Mouse (Mus musculus) stomach, embryonic 15.5 days (tissue): ENCODE data around the gene Tapt1. TPM values are rescaled to one million over a fixed set of nuclear protein-coding genes. Genes with fewer than 3 reads are reported as not detected.

Experiments
- ATAC-seq: fragments of 200-750 bp; cut with Nextera tagmentation; 2 replicates; pipeline ENCODE4 v1.8.0; 2017; ENCODE audit warnings: low read depth, moderate number of reproducible peaks, moderate TSS enrichment; ENCODE audit not compliant: insufficient read depth, low FRiP score
- H3K27ac ChIP-seq: fragments of 300-500 bp; sonication (generic); 2 replicates; pipeline ENCODE4 v1.5.1; 2015; ENCODE audit warnings: mild to moderate bottlenecking, inconsistent platforms
- H3K27me3 ChIP-seq: fragments of 300-500 bp; sonication (generic); replicated peaks from 2 replicates; pipeline ENCODE4 v1.6.1; 2015; ENCODE audit warnings: inconsistent platforms
- H3K36me3 ChIP-seq: fragments of 300-500 bp; sonication (generic); 2 replicates; pipeline ENCODE4 v1.6.1; 2015; ENCODE audit warnings: inconsistent platforms
- H3K4me1 ChIP-seq: fragments of 300-500 bp; sonication (generic); 2 replicates; pipeline ENCODE4 v1.6.1; 2015; ENCODE audit warnings: inconsistent platforms
- H3K4me2 ChIP-seq: fragments of 300-500 bp; sonication (generic); 2 replicates; pipeline ENCODE4 v1.6.1; 2015; ENCODE audit warnings: mild to moderate bottlenecking, inconsistent platforms
- H3K4me3 ChIP-seq: fragments of 300-500 bp; sonication (generic); replicated peaks from 2 replicates; pipeline ENCODE4 v1.5.1; 2015; ENCODE audit warnings: inconsistent platforms
- H3K9ac ChIP-seq: fragments of 300-500 bp; sonication (generic); 2 replicates; pipeline ENCODE4 v1.6.1; 2015; ENCODE audit warnings: inconsistent platforms
- H3K9me3 ChIP-seq: fragments of 300-500 bp; sonication (generic); 2 replicates; pipeline ENCODE4 v1.6.1; 2016; ENCODE audit warnings: inconsistent platforms
- WGBS: fragments of 180-500 bp; shearing (Covaris S2); methylation state at CpG from one replicate; pipeline ENCODE4 v1.1.7; 2015; 5-methylcytosine and 5-hydroxymethylcytosine counted together
- polyA plus RNA-seq: library from polyadenylated mRNA; unstranded; fragments of >200 nt; fragmentation: Nextera tagmentation; extraction: Ambion mirVana; gene quantifications from 2 replicates; pipeline ENCODE4 v1.2.1, GENCODE M21; 2015

The Tapt1 gene
- polyA plus RNA-seq, 1 experiment from 2014 or later, result 29.7 TPM

- Histone ChIP-seq H3K27ac (no peak overlapping the region), H3K4me1 (no peaks in the 10 kb centered on the region), H3K27me3 (no peaks in the 10 kb centered on the region), H3K4me3 (no peak overlapping the region), H3K9me3 (no peaks in the 10 kb centered on the region), H3K9ac (no peak overlapping the region), H3K36me3 (no peaks in the 10 kb centered on the region), H3K4me2 (no peak overlapping the region)
- no peak for ATAC-seq
- 82% methylated on average over 5 of the region's 5 CpGs for whole genome bisulfite sequencing
These were observed 24.0 kb upstream of the Tapt1 start for GRCm38 (mm10) chr5:44250211-44250955.

GRCm38 (mm10) chr5:44249363-44249762, 22.9 kb upstream of the Tapt1 start:
- Histone ChIP-seq H3K9ac (no peak overlapping the region), H3K9me3 (no peaks in the 10 kb centered on the region), H3K4me2 (no peak overlapping the region), H3K27ac (no peak overlapping the region), H3K27me3 (no peaks in the 10 kb centered on the region), H3K4me3 (no peak overlapping the region), H3K36me3 (no peaks in the 10 kb centered on the region), H3K4me1 (no peaks in the 10 kb centered on the region)
- ATAC-seq, result no peak
- 50% methylated on average over 6 of the region's 6 CpGs for WGBS

GRCm38 (mm10) chr5:44246493-44247217, 20.2 kb upstream of the Tapt1 start:
- WGBS, result 41% methylated on average over 11 of the region's 11 CpGs

GRCm38 (mm10) chr5:44244894-44245423, 18.5 kb upstream of the Tapt1 start:
- Histone ChIP-seq H3K4me1 (no peaks in the 10 kb centered on the region), H3K4me2 (no peak overlapping the region), H3K4me3 (no peak overlapping the region), H3K27ac (no peak overlapping the region), H3K9me3 (no peaks in the 10 kb centered on the region), H3K27me3 (no peaks in the 10 kb centered on the region), H3K9ac (no peak overlapping the region), H3K36me3 (no peaks in the 10 kb centered on the region)
- WGBS, result 62% methylated on average over 7 of the region's 7 CpGs
- no peak for ATAC-seq

More at GRCm38 (mm10) chr5:44246493-44247217, 20.2 kb upstream of the Tapt1 start:
- H3K4me1 ChIP-seq, result no peaks in the 10 kb centered on the region
- no peak overlapping the region for H3K9ac ChIP-seq
- no peaks in the 10 kb centered on the region for H3K9me3 ChIP-seq
- no peak for ATAC-seq
- no peak overlapping the region for H3K27ac ChIP-seq
- H3K36me3 ChIP-seq, result no peaks in the 10 kb centered on the region
- H3K4me2 ChIP-seq, result no peak overlapping the region
- H3K27me3 ChIP-seq, result no peaks in the 10 kb centered on the region
- H3K4me3 ChIP-seq, result no peak overlapping the region

- Histone ChIP-seq H3K9ac (no peak overlapping the region), H3K9me3 (no peaks in the 10 kb centered on the region), H3K27ac (no peak overlapping the region), H3K4me1 (no peaks in the 10 kb centered on the region), H3K4me2 (no peak overlapping the region), H3K4me3 (no peak overlapping the region), H3K27me3 (no peaks in the 10 kb centered on the region), H3K36me3 (no peaks in the 10 kb centered on the region)
- ATAC-seq, result no peak
- 83% methylated on average over 4 of the region's 4 CpGs for WGBS
These were observed 16.4 kb upstream of the Tapt1 start for GRCm38 (mm10) chr5:44242828-44243227.

- Histone ChIP-seq H3K27me3 (no peaks in the 10 kb centered on the region), H3K4me1 (no peaks in the 10 kb centered on the region), H3K9ac (no peak overlapping the region), H3K9me3 (no peaks in the 10 kb centered on the region), H3K4me3 (no peak overlapping the region), H3K36me3 (no peaks in the 10 kb centered on the region), H3K27ac (no peak overlapping the region), H3K4me2 (no peak overlapping the region)
- 91% methylated on average over 1 of the region's 1 CpGs for WGBS
- ATAC-seq, result no peak
These were observed 15.3 kb upstream of the Tapt1 start for GRCm38 (mm10) chr5:44241726-44242125.

DNA sequence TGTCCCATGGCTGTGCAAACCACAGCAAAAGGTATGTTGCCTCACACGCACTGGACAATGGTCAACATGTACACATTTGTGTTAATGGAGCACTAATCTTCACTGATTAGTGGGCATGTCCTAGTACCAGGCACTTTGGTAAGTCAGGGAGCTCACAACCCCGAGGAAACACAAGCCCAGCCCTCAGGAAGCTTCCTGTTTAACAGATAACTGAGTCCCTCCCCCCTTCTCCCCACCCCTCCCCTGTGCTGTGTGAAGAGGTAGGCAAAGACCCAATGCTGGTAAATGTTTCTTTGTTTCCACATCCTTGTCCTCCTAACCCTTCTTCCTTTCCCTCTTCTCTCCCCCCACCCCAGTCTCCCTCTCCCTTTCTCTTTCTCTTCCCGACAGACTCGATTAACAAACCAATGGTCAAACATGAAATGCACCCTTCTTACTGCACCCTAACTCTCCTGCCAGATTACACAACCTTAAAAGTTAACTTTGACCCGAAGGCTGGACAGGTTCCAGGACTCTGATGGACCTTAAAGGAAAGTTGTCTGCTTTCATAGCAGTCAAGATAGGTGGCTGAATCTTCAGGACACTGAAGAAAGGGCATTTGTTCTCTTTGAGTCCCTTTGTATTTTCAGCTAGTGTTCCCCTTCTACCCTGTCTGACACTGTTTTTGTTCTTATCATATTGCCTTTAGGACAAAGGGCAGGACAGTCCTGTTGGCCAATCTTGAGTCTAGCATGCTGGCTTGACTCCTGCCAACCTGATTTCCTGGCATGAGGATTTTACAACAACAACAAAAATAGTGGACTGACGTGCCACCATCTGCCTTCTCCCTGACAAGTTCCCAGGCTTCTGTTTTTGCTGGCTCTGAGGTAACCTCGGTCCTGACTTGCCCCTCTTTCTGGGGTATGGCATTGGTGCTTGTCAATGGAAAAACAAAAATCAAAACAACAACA, 13.0 kb upstream of the Tapt1 start:
- Histone ChIP-seq H3K4me1 (no peaks in the 10 kb centered on the region), H3K4me2 (no peak overlapping the region), H3K36me3 (no peaks in the 10 kb centered on the region), H3K27ac (no peak overlapping the region), H3K9ac (no peak overlapping the region), H3K9me3 (no peaks in the 10 kb centered on the region), H3K4me3 (no peak overlapping the region), H3K27me3 (no peaks in the 10 kb centered on the region)
- 56% methylated on average over 7 of the region's 7 CpGs for WGBS
- ATAC-seq, result no peak

DNA sequence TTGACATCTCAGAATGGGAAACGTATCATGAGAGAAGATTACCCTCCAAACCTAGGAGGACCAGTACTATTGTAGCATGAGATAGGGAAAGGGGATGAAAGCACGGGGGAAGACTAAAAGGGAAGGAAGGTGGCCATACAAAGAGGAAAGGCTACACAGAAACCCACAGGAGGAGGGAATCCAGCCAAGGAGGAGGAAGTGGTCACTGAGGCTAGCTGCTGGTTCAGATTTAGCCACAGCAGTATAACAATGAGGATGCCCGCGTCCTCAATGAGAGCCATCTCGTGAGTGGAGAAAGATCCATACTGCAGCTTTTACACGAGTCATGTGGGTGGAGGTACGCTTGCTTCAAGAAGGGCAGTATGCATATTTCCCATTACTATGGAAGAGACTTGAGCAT, 11.8 kb upstream of the Tapt1 start:
- no peak overlapping the region for H3K4me2 ChIP-seq
- no peaks in the 10 kb centered on the region for H3K27me3 ChIP-seq
- ATAC-seq, result no peak
- WGBS, result 87% methylated on average over 7 of the region's 7 CpGs
- H3K27ac ChIP-seq, result no peak overlapping the region
- no peaks in the 10 kb centered on the region for H3K36me3 ChIP-seq
- H3K4me1 ChIP-seq, result no peaks in the 10 kb centered on the region
- no peaks in the 10 kb centered on the region for H3K9me3 ChIP-seq
- H3K9ac ChIP-seq, result no peak overlapping the region
- H3K4me3 ChIP-seq, result no peak overlapping the region

- Histone ChIP-seq H3K9ac (no peak overlapping the region), H3K36me3 (no peaks in the 10 kb centered on the region), H3K9me3 (no peaks in the 10 kb centered on the region), H3K4me3 (no peak overlapping the region), H3K27me3 (no peaks in the 10 kb centered on the region), H3K27ac (no peak overlapping the region), H3K4me1 (no peaks in the 10 kb centered on the region), H3K4me2 (no peak overlapping the region)
- WGBS, result 93% methylated on average over 7 of the region's 7 CpGs
- ATAC-seq, result no peak
These were observed 8.2 kb upstream of the Tapt1 start for GRCm38 (mm10) chr5:44234606-44235005.

GRCm38 (mm10) chr5:44233933-44234332, 7.5 kb upstream of the Tapt1 start:
- no peaks in the 10 kb centered on the region for H3K9me3 ChIP-seq
- ATAC-seq, result no peak
- no peak overlapping the region for H3K27ac ChIP-seq
- no peaks in the 10 kb centered on the region for H3K4me1 ChIP-seq
- H3K27me3 ChIP-seq, result no peaks in the 10 kb centered on the region
- no peak overlapping the region for H3K4me2 ChIP-seq
- no peak overlapping the region for H3K4me3 ChIP-seq
- no peaks in the 10 kb centered on the region for H3K36me3 ChIP-seq
- no peak overlapping the region for H3K9ac ChIP-seq
- 86% methylated on average over 3 of the region's 3 CpGs for WGBS

GRCm38 (mm10) chr5:44228756-44229155, 2.3 kb upstream of the Tapt1 start:
- 78% methylated on average over 4 of the region's 4 CpGs for WGBS

More at GRCm38 (mm10) chr5:44228756-44229155, 2.3 kb upstream of the Tapt1 start:
- Histone ChIP-seq H3K36me3 (no peaks in the 10 kb centered on the region), H3K4me3 (no peak overlapping the region), H3K4me2 (no peak overlapping the region), H3K27me3 (no peaks in the 10 kb centered on the region), H3K9me3 (no peaks in the 10 kb centered on the region), H3K9ac (no peak overlapping the region), H3K27ac (no peak overlapping the region), H3K4me1 (peaks cover 13% of the 10 kb centered on the region)
- no peak for ATAC-seq
